In genomic region chr5:137079849-137080248, GRCm38 (mm10) we compare ENCODE assay signal across 10 mouse cellular contexts. TPM values are rescaled to one million over a fixed set of nuclear protein-coding genes. Genes with fewer than 3 reads are reported as not detected.
DNase-seq lines count a peak whose midpoint lies in the region; ATAC-seq and TF ChIP-seq lines count a peak whose summit lies in the region.
"Had no signal": no experiment of that assay in that cellular context is flagged by ENCODE, and none has a peak within 500 bp of the region (broad histone marks: within the 10 kb centered on the region; RNA-seq: fewer than 3 reads in every experiment).

No protein-coding gene starts in this region.

- WGBS in heart, postnatal 0 days = 39% methylated on average over 5 of the region's 5 CpGs
- WGBS in liver, embryonic 13.5 days (ENCODE audit: insufficient replicate concordance) = 49% methylated on average over 5 of the region's 5 CpGs
- 70% methylated on average over 5 of the region's 5 CpGs for WGBS in midbrain, postnatal 0 days
- WGBS in hindbrain, embryonic 11.5 days = 55% methylated on average over 5 of the region's 5 CpGs
- WGBS in neural tube, embryonic 15.5 days = 79% methylated on average over 5 of the region's 5 CpGs

- no peak overlapping the region for H3K9ac ChIP-seq in heart, postnatal 0 days (replicated peaks; ENCODE audit: low read depth, low read length)
- no peak overlapping the region for H3K9ac ChIP-seq in liver, embryonic 13.5 days
- no peak overlapping the region for H3K9ac ChIP-seq in midbrain, postnatal 0 days (replicated peaks; ENCODE audit: low read length, poor library complexity, severe bottlenecking)
- H3K9ac ChIP-seq in hindbrain, embryonic 11.5 days (ENCODE audit: low read depth, low read length) = no peak overlapping the region
- no peak overlapping the region for H3K9ac ChIP-seq in neural tube, embryonic 15.5 days (replicated peaks)
- H3K9ac ChIP-seq: embryonic facial prominence, embryonic 15.5 days; limb, embryonic 13.5 days had no signal

- H3K4me3 ChIP-seq in heart, postnatal 0 days (ENCODE audit: low read depth, low read length) = no peak overlapping the region
- no peak overlapping the region for H3K4me3 ChIP-seq in liver, embryonic 13.5 days (replicated peaks)
- H3K4me3 ChIP-seq in midbrain, postnatal 0 days (ENCODE audit: low read depth, low read length) = no peak overlapping the region
- no peak overlapping the region for H3K4me3 ChIP-seq in hindbrain, embryonic 11.5 days (ENCODE audit: low read depth, low read length)
- no peak overlapping the region for H3K4me3 ChIP-seq in neural tube, embryonic 15.5 days (replicated peaks)
- H3K4me3 ChIP-seq: embryonic facial prominence, embryonic 15.5 days; limb, embryonic 13.5 days had no signal

- no peaks in the 10 kb centered on the region for H3K36me3 ChIP-seq in heart, postnatal 0 days (replicated peaks; ENCODE audit: control insufficient read depth, insufficient read depth, low read length)
- no peaks in the 10 kb centered on the region for H3K36me3 ChIP-seq in liver, embryonic 13.5 days
- no peaks in the 10 kb centered on the region for H3K36me3 ChIP-seq in midbrain, postnatal 0 days (ENCODE audit: insufficient read depth, low read length)
- no peaks in the 10 kb centered on the region for H3K36me3 ChIP-seq in hindbrain, embryonic 11.5 days (ENCODE audit: control insufficient read depth, insufficient read depth, low read length)
- H3K36me3 ChIP-seq in neural tube, embryonic 15.5 days = no peaks in the 10 kb centered on the region
- H3K36me3 ChIP-seq: embryonic facial prominence, embryonic 15.5 days; limb, embryonic 13.5 days had no signal

- TF ChIP-seq CTCF in heart, postnatal 0 days (IDR thresholded peaks at IDR 0.05; ENCODE audit: low read depth) = no peak
- no peak for TF ChIP-seq CTCF in midbrain, postnatal 0 days (IDR thresholded peaks at IDR 0.05)

- ATAC-seq in heart, postnatal 0 days (ENCODE audit: insufficient read depth, low read depth) = peak; percentile 54
- ATAC-seq in liver, embryonic 13.5 days (ENCODE audit: low read depth) = no peak
- ATAC-seq in midbrain, postnatal 0 days (ENCODE audit: low FRiP score) = no peak
- no peak for ATAC-seq in hindbrain, embryonic 11.5 days (ENCODE audit: low FRiP score)
- ATAC-seq in neural tube, embryonic 15.5 days (ENCODE audit: low FRiP score) = no peak

- H3K27ac ChIP-seq in heart, postnatal 0 days (ENCODE audit: low read depth) = peak overlapping the region; percentile 92
- peak overlapping the region; percentile 23; the same call in 1 of the 2 replicates for H3K27ac ChIP-seq in liver, embryonic 13.5 days
- no peak overlapping the region for H3K27ac ChIP-seq in midbrain, postnatal 0 days (ENCODE audit: low read depth, low read length)
- no peak overlapping the region for H3K27ac ChIP-seq in hindbrain, embryonic 11.5 days (ENCODE audit: low read depth, low read length)
- no peak overlapping the region for H3K27ac ChIP-seq in neural tube, embryonic 15.5 days (replicated peaks)
- H3K27ac ChIP-seq: embryonic facial prominence, embryonic 15.5 days; limb, embryonic 13.5 days had no signal

- H3K9me3 ChIP-seq in heart, postnatal 0 days (replicated peaks; ENCODE audit: control insufficient read depth, low read length) = no peaks in the 10 kb centered on the region
- H3K9me3 ChIP-seq in liver, embryonic 13.5 days (replicated peaks) = no peaks in the 10 kb centered on the region
- no peaks in the 10 kb centered on the region for H3K9me3 ChIP-seq in midbrain, postnatal 0 days (ENCODE audit: low read length)
- H3K9me3 ChIP-seq in hindbrain, embryonic 11.5 days (ENCODE audit: control insufficient read depth, low read length) = no peaks in the 10 kb centered on the region
- no peaks in the 10 kb centered on the region for H3K9me3 ChIP-seq in neural tube, embryonic 15.5 days (replicated peaks)
- H3K9me3 ChIP-seq: embryonic facial prominence, embryonic 15.5 days; limb, embryonic 13.5 days had no signal

- TF ChIP-seq EP300 in heart, postnatal 0 days (IDR thresholded peaks at IDR 0.05; ENCODE audit: low read depth) = 0 out of 2 replicates have a peak, but pooled peaks have one; percentile 18

- no peaks in the 10 kb centered on the region for H3K27me3 ChIP-seq in heart, postnatal 0 days (ENCODE audit: control insufficient read depth, insufficient read depth, low read length)
- no peaks in the 10 kb centered on the region for H3K27me3 ChIP-seq in liver, embryonic 13.5 days
- H3K27me3 ChIP-seq in midbrain, postnatal 0 days (ENCODE audit: insufficient read depth, low read length) = no peaks in the 10 kb centered on the region
- H3K27me3 ChIP-seq in hindbrain, embryonic 11.5 days (ENCODE audit: control insufficient read depth, insufficient read depth, low read length) = no peaks in the 10 kb centered on the region
- no peaks in the 10 kb centered on the region for H3K27me3 ChIP-seq in neural tube, embryonic 15.5 days (replicated peaks)
- H3K27me3 ChIP-seq: embryonic facial prominence, embryonic 15.5 days; limb, embryonic 13.5 days had no signal

- H3K4me1 ChIP-seq in heart, postnatal 0 days (ENCODE audit: control insufficient read depth, insufficient read depth) = peaks cover 33% of the 10 kb centered on the region
- peaks cover 45% of the 10 kb centered on the region for H3K4me1 ChIP-seq in liver, embryonic 13.5 days (replicated peaks)
- H3K4me1 ChIP-seq in midbrain, postnatal 0 days (ENCODE audit: insufficient read depth, low read length) = no peaks in the 10 kb centered on the region
- H3K4me1 ChIP-seq in hindbrain, embryonic 11.5 days (replicated peaks; ENCODE audit: control insufficient read depth, insufficient read depth, low read length) = no peaks in the 10 kb centered on the region
- no peaks in the 10 kb centered on the region for H3K4me1 ChIP-seq in neural tube, embryonic 15.5 days

- DNase-seq in 3134 (ENCODE audit: extremely low read depth, insufficient read length, low spot score) (peak; percentile 89), R1 (ENCODE audit: low read depth, low spot score) (peak; percentile 52)
- DNase-seq in heart, postnatal 0 days (ENCODE audit: low spot score) = peak; percentile 63
- no peak for DNase-seq in liver, embryonic 13.5 days
- no peak for DNase-seq in midbrain, postnatal 0 days (ENCODE audit: low spot score)
- no peak for DNase-seq in hindbrain, embryonic 11.5 days (ENCODE audit: low spot score)
- no peak for DNase-seq in layer of hippocampus, adult 11-12 months (ENCODE audit: low spot score)

- no peak overlapping the region for H3K4me2 ChIP-seq in heart, postnatal 0 days (ENCODE audit: low read depth, low read length)
- H3K4me2 ChIP-seq in liver, embryonic 13.5 days = no peak overlapping the region
- H3K4me2 ChIP-seq in midbrain, postnatal 0 days (ENCODE audit: low read depth, low read length, poor library complexity, severe bottlenecking) = no peak overlapping the region
- no peak overlapping the region for H3K4me2 ChIP-seq in hindbrain, embryonic 11.5 days (replicated peaks; ENCODE audit: low read depth, low read length)
- no peak overlapping the region for H3K4me2 ChIP-seq in neural tube, embryonic 15.5 days
- H3K4me2 ChIP-seq: embryonic facial prominence, embryonic 15.5 days; limb, embryonic 13.5 days had no signal

RNA-seq across cellular contexts. Expression of gene Serpine1, which starts 7.8 kb away (rescaled TPM):
- total RNA-seq in heart, postnatal 0 days (2014; rRNA removed; ENCODE audit: low replicate concordance) = 19.1 and 26.4 TPM in 2 replicates
- 0.93 and 1.2 TPM in 2 replicates for polyA plus RNA-seq in heart, postnatal 0 days (2015; fragmentation: Nextera tagmentation; extraction: Ambion mirVana)
- polyA plus RNA-seq in liver, embryonic 13.5 days (2015; fragmentation: Nextera tagmentation; extraction: Ambion mirVana) = 0.05 TPM in 1 of 2 replicates, not detected in the other
- 3.3 and 3.7 TPM in 2 replicates for total RNA-seq in midbrain, postnatal 0 days (2014; rRNA removed)
- 0.06 and 0.30 TPM in 2 replicates for polyA plus RNA-seq in midbrain, postnatal 0 days (2015; fragmentation: Nextera tagmentation; extraction: Ambion mirVana)
- polyA plus RNA-seq in hindbrain, embryonic 11.5 days (2014; fragmentation: Nextera tagmentation; extraction: Ambion mirVana) = 0.27 and 0.37 TPM in 2 replicates
- 0.23 and 0.26 TPM in 2 replicates for polyA plus RNA-seq in neural tube, embryonic 15.5 days (2015; fragmentation: Nextera tagmentation; extraction: Ambion mirVana)

RNA-seq across cellular contexts. Expression of gene Ap1s1, which starts 33.9 kb away (rescaled TPM):
- 45.0 and 94.4 TPM in 2 replicates for total RNA-seq in heart, postnatal 0 days (2014; rRNA removed; ENCODE audit: low replicate concordance)
- polyA plus RNA-seq in heart, postnatal 0 days (2015; fragmentation: Nextera tagmentation; extraction: Ambion mirVana) = 93.0 and 96.5 TPM in 2 replicates
- 109 and 114 TPM in 2 replicates for polyA plus RNA-seq in liver, embryonic 13.5 days (2015; fragmentation: Nextera tagmentation; extraction: Ambion mirVana)
- 139 and 144 TPM in 2 replicates for total RNA-seq in midbrain, postnatal 0 days (2014; rRNA removed)
- polyA plus RNA-seq in midbrain, postnatal 0 days (2015; fragmentation: Nextera tagmentation; extraction: Ambion mirVana) = 308 and 311 TPM in 2 replicates
- 154 and 169 TPM in 2 replicates for polyA plus RNA-seq in hindbrain, embryonic 11.5 days (2014; fragmentation: Nextera tagmentation; extraction: Ambion mirVana)
- 209 and 222 TPM in 2 replicates for polyA plus RNA-seq in neural tube, embryonic 15.5 days (2015; fragmentation: Nextera tagmentation; extraction: Ambion mirVana)

RNA-seq across cellular contexts. Expression of gene Trim56, which starts 36.2 kb away (rescaled TPM):
- 15.1 and 20.3 TPM in 2 replicates for total RNA-seq in heart, postnatal 0 days (2014; rRNA removed; ENCODE audit: low replicate concordance)
- 4.7 and 4.9 TPM in 2 replicates for polyA plus RNA-seq in heart, postnatal 0 days (2015; fragmentation: Nextera tagmentation; extraction: Ambion mirVana)
- polyA plus RNA-seq in liver, embryonic 13.5 days (2015; fragmentation: Nextera tagmentation; extraction: Ambion mirVana) = 8.4 and 9.9 TPM in 2 replicates
- 3.7 and 5.4 TPM in 2 replicates for total RNA-seq in midbrain, postnatal 0 days (2014; rRNA removed)
- 1.2 and 1.4 TPM in 2 replicates for polyA plus RNA-seq in midbrain, postnatal 0 days (2015; fragmentation: Nextera tagmentation; extraction: Ambion mirVana)
- polyA plus RNA-seq in hindbrain, embryonic 11.5 days (2014; fragmentation: Nextera tagmentation; extraction: Ambion mirVana) = 5.5 and 7.1 TPM in 2 replicates
- polyA plus RNA-seq in neural tube, embryonic 15.5 days (2015; fragmentation: Nextera tagmentation; extraction: Ambion mirVana) = 2.4 and 5.4 TPM in 2 replicates

RNA-seq across cellular contexts. Expression of gene Vgf, which starts 53.7 kb away (rescaled TPM):
- total RNA-seq in heart, postnatal 0 days (2014; rRNA removed; ENCODE audit: low replicate concordance) = not detected in 2 replicates
- polyA plus RNA-seq in heart, postnatal 0 days (2015; fragmentation: Nextera tagmentation; extraction: Ambion mirVana) = 0.05 TPM in 1 of 2 replicates, not detected in the other
- polyA plus RNA-seq in liver, embryonic 13.5 days (2015; fragmentation: Nextera tagmentation; extraction: Ambion mirVana) = not detected in 2 replicates
- total RNA-seq in midbrain, postnatal 0 days (2014; rRNA removed) = 103 and 154 TPM in 2 replicates
- polyA plus RNA-seq in midbrain, postnatal 0 days (2015; fragmentation: Nextera tagmentation; extraction: Ambion mirVana) = 46.8 and 49.1 TPM in 2 replicates
- polyA plus RNA-seq in hindbrain, embryonic 11.5 days (2014; fragmentation: Nextera tagmentation; extraction: Ambion mirVana) = 0.14 and 1.2 TPM in 2 replicates
- polyA plus RNA-seq in neural tube, embryonic 15.5 days (2015; fragmentation: Nextera tagmentation; extraction: Ambion mirVana) = 12.3 and 14.0 TPM in 2 replicates

Comparison
In these comparisons a context has a peak if more than half of its experiments do, and no peak if none do; other contexts are left out.
1. DNase-seq: peak in 3134 (single experiment), R1 (single experiment) and heart, postnatal 0 days (single experiment); none in liver, embryonic 13.5 days (single experiment), midbrain, postnatal 0 days (single experiment), hindbrain, embryonic 11.5 days (single experiment) and layer of hippocampus, adult 11-12 months (single experiment).
2. H3K27ac ChIP-seq: peak in heart, postnatal 0 days (single experiment) and liver, embryonic 13.5 days (single experiment); none in midbrain, postnatal 0 days (single experiment), hindbrain, embryonic 11.5 days (single experiment) and neural tube, embryonic 15.5 days (single experiment).